Mouse (Mus musculus): ENCODE results near the gene Ptpre. TPM values are rescaled to one million over a fixed set of nuclear protein-coding genes. Genes with fewer than 3 reads are reported as not detected.

The Ptpre gene
- polyA plus RNA-seq, 1 experiment from 2014 or later, result 2.7 TPM

DNA sequence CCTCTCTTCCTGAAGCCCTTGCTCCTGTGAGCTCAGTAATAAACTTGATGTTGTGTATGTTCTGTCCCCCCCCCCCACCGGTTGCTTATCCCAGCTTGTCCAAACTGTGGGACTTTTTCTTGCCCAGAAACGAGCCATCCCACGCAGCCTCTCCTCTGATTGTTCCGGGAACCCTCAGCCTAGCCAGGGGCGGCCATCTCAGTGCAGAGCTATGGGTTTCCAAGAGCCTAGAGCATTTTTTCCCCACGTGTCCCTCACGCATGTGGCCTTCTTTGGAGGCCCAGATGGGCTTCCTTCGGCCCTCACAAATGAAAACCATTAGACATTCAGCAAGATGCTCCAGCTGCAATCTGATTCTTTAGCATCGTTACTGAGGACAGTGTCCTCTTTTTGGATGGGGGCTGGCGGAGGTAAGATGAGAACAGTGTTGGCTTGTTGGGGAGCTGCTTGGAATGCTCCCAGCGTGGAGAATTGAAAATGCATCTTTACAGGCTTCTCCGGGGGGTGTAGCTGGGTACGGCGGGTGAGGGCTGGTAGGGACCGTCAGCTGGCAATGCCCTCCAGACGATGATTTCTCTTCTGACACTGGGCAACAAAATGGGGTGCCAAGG is 41.5 kb downstream of the Ptpre start:
- no peak for ATAC-seq (ENCODE audit: insufficient number of reproducible peaks, low FRiP score)
- H3K27me3 ChIP-seq (replicated peaks), result 0 out of 2 replicates have a peak, but pooled peaks cover 10% of the 10 kb centered on the region
- WGBS, result 79% methylated on average over 16 of the region's 16 CpGs
- no peak overlapping the region for H3K9ac ChIP-seq
- H3K4me1 ChIP-seq (replicated peaks), result 0 out of 2 replicates have a peak, but pooled peaks cover 5% of the 10 kb centered on the region
- H3K27ac ChIP-seq (ENCODE audit: poor library complexity, severe bottlenecking), result no peak overlapping the region
- no peaks in the 10 kb centered on the region for H3K9me3 ChIP-seq (replicated peaks)
- no peak overlapping the region for H3K4me2 ChIP-seq
- H3K4me3 ChIP-seq, result no peak overlapping the region
- H3K36me3 ChIP-seq, result no peaks in the 10 kb centered on the region

DNA sequence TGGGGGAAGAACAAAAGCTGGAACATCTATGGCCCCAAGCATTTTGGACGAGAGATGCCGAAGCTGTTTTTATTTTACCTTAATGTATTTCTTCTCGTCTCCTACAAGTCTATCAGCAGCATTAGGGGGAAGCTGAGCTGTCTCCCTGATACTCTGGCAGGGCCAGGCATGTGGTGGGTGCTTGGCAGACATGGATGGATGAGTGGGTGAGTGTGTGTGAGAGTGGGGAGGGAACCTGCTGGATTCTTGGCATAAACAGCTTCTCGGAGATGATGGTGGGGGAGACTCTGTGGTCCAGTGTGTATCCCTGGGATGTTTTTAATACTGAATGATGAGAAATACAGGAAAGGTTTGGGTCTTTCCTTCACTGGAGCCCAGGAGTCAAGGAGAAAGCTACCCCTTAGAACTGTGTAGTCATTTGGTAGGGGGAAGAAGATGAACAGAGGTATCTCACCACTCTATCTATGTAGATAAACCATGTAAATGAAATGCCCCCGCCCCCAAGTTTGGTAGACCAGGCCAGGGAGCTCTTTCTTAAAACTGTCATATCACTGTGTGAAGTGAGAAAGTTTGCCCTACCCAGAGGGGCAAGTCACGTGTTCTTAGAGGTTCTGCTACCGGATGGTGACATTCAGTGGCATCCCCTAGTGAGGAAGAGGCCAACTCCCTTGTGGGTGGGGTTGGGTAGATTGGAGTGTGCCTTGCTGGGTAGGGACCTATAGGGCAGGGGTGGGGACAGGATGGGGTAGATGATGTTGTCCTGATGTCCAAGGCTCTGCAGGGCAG is 43.2 kb downstream of the Ptpre start:
- 70% methylated on average over 7 of the region's 7 CpGs for WGBS
- no peak overlapping the region for H3K9ac ChIP-seq
- no peak overlapping the region for H3K27ac ChIP-seq (ENCODE audit: poor library complexity, severe bottlenecking)
- no peak for ATAC-seq (ENCODE audit: insufficient number of reproducible peaks, low FRiP score)
- H3K36me3 ChIP-seq, result no peaks in the 10 kb centered on the region
- H3K4me3 ChIP-seq, result no peak overlapping the region
- H3K27me3 ChIP-seq (replicated peaks), result 0 out of 2 replicates have a peak, but pooled peaks cover 17% of the 10 kb centered on the region
- no peaks in the 10 kb centered on the region for H3K9me3 ChIP-seq (replicated peaks)
- H3K4me1 ChIP-seq (replicated peaks), result 0 out of 2 replicates have a peak, but pooled peaks cover 5% of the 10 kb centered on the region
- H3K4me2 ChIP-seq, result no peak overlapping the region

DNA sequence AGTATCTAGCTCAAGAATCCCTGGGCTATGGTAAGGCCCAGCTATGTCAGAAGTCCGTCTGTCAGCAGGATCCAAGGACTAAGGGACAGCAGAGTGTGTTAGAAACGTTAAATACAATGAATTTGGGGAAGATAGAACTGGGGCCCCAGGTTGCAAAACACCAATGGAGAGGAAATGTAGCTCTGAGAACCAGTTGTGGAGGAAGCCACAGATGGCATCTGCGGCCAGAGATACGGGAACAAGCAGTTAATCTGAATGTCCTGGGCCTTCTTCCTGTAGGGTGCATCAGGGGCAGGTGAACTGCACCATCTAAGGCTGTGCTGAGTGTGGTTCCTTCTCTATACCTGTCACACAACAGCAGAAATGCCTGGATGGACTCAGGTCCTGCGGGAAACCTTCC is 43.8 kb downstream of the Ptpre start:
- H3K4me1 ChIP-seq (replicated peaks), result 0 out of 2 replicates have a peak, but pooled peaks cover 5% of the 10 kb centered on the region
- 60% methylated on average over 5 of the region's 5 CpGs for WGBS
- no peaks in the 10 kb centered on the region for H3K9me3 ChIP-seq (replicated peaks)
- H3K27ac ChIP-seq (ENCODE audit: poor library complexity, severe bottlenecking), result no peak overlapping the region
- H3K9ac ChIP-seq, result no peak overlapping the region
- ATAC-seq (ENCODE audit: insufficient number of reproducible peaks, low FRiP score), result no peak
- no peak overlapping the region for H3K4me2 ChIP-seq
- H3K4me3 ChIP-seq, result no peak overlapping the region
- no peaks in the 10 kb centered on the region for H3K36me3 ChIP-seq
- H3K27me3 ChIP-seq (replicated peaks), result 0 out of 2 replicates have a peak, but pooled peaks cover 17% of the 10 kb centered on the region

DNA sequence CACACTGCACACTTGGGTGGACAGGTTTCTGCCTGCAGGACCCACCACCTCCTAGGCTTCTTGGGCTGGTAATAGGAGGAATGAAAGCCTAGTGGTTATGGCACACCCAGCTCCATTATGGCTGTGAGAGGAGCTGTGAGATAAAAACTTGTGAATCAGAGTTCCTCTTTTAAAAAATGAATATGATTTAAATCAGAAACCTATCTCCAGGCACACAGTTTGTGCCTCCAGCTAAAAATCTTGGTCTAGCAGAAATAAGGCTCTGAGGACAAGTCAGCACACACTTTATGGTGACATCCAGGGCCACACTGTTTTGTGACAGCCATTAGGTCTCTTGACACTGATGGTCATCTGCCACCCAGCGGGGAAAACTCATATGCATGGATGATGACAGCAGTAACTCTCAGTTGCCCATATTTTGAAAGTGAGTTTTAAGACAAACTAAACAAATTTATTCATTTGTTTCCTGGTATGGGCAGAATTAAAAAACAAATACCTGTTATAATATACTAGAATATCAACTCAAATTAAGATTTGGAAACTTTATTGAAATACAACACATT is 47.9 kb downstream of the Ptpre start:
- Histone ChIP-seq H3K4me1 (replicated peaks) (peaks cover 5% of the 10 kb centered on the region; the same call in 1 of the 2 replicates), H3K9me3 (replicated peaks) (no peaks in the 10 kb centered on the region), H3K4me2 (no peak overlapping the region), H3K27me3 (replicated peaks) (peaks cover 15% of the 10 kb centered on the region; the same call in 1 of the 2 replicates), H3K9ac (no peak overlapping the region), H3K27ac (ENCODE audit: poor library complexity, severe bottlenecking) (no peak overlapping the region), H3K36me3 (no peaks in the 10 kb centered on the region), H3K4me3 (no peak overlapping the region)
- ATAC-seq (ENCODE audit: insufficient number of reproducible peaks, low FRiP score), result no peak
- WGBS, result 71% methylated on average over 1 of the region's 1 CpGs

DNA sequence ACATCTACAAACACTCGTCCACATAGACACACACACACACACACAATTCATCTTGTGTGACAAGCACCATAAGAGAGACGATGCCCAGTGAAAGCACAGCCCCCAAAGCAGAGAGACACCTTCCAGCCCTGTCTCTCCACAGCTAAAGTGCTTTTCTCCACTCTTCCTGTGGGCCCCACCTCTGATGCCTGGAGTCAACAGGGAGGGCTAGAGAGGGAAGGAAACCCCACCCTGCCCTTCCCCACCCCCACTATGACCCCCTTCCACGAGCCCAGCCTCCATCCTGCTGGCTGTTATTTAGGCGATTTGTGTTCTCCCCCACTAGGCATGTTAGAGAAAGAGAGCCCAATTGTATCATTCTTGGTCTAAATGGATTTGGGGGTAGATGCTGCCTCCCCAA is 49.1 kb downstream of the Ptpre start:
- no peak overlapping the region for H3K27ac ChIP-seq (ENCODE audit: poor library complexity, severe bottlenecking)

DNA sequence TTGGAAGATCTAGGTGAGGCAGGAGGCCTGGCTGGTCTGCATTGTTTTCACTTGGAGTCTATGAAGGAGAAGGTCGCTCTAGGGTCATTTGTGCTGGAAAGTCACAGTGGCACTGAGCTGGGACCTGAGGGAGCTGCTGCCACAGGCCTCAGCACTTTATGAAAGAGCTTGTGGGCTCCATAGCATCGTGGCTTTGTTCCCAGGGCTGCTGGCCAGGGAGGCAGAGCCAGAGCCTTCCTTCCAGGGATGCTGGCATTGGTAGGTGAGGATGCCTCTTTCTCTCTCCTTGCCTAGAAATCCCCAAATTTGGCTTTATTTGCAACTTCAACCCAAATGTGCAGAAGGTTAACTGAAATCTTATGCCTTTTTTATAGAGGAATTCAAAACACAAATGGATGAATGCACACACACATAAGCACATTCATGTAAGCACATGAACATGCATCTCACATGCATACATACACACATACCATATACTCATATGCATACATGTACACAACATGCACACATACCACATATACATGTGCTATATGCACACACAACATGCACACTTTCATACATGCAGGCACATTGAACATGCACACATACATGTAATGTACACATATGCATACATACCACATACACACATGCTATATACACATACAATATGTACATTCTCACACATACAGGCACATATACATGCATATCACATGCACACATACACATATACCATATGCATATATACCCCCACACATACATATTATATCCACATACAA is 50.7 kb downstream of the Ptpre start:
- WGBS, result 60% methylated on average over 2 of the region's 2 CpGs

More for the DNA sequence above, 49.1 kb downstream of the Ptpre start:
- H3K9me3 ChIP-seq (replicated peaks), result no peaks in the 10 kb centered on the region
- H3K27me3 ChIP-seq (replicated peaks), result peaks cover 21% of the 10 kb centered on the region; the same call in 1 of the 2 replicates
- no peak for ATAC-seq (ENCODE audit: insufficient number of reproducible peaks, low FRiP score)
- no peak overlapping the region for H3K4me2 ChIP-seq
- H3K4me1 ChIP-seq (replicated peaks), result no peaks in the 10 kb centered on the region; the same call in 1 of the 2 replicates
- 35% methylated on average over 4 of the region's 4 CpGs for WGBS
- H3K4me3 ChIP-seq, result no peak overlapping the region
- no peak overlapping the region for H3K9ac ChIP-seq
- H3K36me3 ChIP-seq, result no peaks in the 10 kb centered on the region

DNA sequence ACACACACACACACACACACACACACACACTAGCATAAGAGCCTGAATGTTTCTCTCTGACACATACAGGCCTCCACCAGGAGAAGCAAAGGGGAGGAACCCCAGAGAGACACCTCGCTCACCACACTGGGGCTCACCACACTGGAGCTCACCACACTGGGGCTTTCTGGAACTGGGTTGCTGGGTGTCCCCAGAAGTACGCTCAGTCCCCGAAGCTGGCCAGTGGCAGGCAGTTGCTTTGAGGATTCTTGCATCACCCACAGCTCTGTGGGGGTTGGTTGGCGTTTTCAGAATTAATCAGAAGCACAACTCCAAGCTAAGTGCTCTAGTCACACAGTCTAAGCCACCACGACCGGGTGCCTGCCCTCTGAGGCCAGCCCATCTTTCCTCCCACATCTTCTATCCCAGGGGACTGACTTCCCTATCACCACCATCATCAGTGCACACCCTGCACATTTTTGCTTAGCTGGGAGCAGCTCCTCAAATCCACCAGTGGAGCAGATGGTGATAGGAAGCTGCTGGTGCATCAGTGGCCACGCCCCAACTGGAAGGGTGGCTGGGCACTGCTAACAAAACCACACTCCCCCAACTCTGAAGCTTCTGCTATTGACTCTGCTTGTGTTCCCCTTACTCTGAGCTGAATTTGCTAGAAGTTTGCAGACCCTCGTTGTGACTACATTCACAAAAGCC is 51.5 kb downstream of the Ptpre start:
- ATAC-seq (ENCODE audit: insufficient number of reproducible peaks, low FRiP score), result no peak
- no peaks in the 10 kb centered on the region for H3K9me3 ChIP-seq (replicated peaks)
- peaks cover 37% of the 10 kb centered on the region for H3K27me3 ChIP-seq (replicated peaks)
- no peaks in the 10 kb centered on the region for H3K36me3 ChIP-seq
- no peak overlapping the region for H3K4me2 ChIP-seq
- H3K27ac ChIP-seq (ENCODE audit: poor library complexity, severe bottlenecking), result no peak overlapping the region
- WGBS, result 67% methylated on average over 8 of the region's 8 CpGs
- no peak overlapping the region for H3K4me3 ChIP-seq
- H3K4me1 ChIP-seq (replicated peaks), result peaks cover 2% of the 10 kb centered on the region
- no peak overlapping the region for H3K9ac ChIP-seq

More for the DNA sequence above, 50.7 kb downstream of the Ptpre start:
- H3K4me2 ChIP-seq, result no peak overlapping the region
- H3K27me3 ChIP-seq (replicated peaks), result peaks cover 31% of the 10 kb centered on the region
- no peaks in the 10 kb centered on the region for H3K36me3 ChIP-seq
- no peaks in the 10 kb centered on the region; the same call in 1 of the 2 replicates for H3K4me1 ChIP-seq (replicated peaks)
- no peak overlapping the region for H3K4me3 ChIP-seq
- H3K9me3 ChIP-seq (replicated peaks), result no peaks in the 10 kb centered on the region
- ATAC-seq (ENCODE audit: insufficient number of reproducible peaks, low FRiP score), result no peak
- H3K9ac ChIP-seq, result no peak overlapping the region
- H3K27ac ChIP-seq (ENCODE audit: poor library complexity, severe bottlenecking), result no peak overlapping the region

DNA sequence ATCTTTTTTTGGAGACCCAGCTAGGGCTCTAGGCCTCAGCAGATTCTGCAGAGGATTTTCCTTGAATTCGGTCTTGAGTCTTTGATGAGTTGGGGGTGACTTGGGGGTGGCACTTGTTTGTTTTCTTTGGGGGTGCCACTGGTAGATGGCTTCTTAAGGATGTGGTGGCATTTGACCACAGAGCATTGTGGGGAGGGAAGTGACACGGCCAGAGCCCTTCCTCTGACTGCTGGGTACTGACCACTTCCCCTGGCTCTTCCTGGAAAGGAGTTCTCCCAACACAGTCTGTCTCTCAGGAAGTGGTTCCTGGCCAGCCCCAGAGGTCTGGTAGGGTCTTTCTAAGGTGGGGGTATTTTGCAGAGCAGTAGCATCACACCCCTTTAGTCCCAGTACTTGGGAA is 54.2 kb downstream of the Ptpre start:
- Histone ChIP-seq H3K9me3 (replicated peaks) (no peaks in the 10 kb centered on the region), H3K27ac (ENCODE audit: poor library complexity, severe bottlenecking) (no peak overlapping the region), H3K36me3 (no peaks in the 10 kb centered on the region), H3K9ac (no peak overlapping the region), H3K4me2 (no peak overlapping the region), H3K27me3 (replicated peaks) (peaks cover 32% of the 10 kb centered on the region), H3K4me1 (replicated peaks) (peaks cover 25% of the 10 kb centered on the region), H3K4me3 (no peak overlapping the region)
- no peak for ATAC-seq (ENCODE audit: insufficient number of reproducible peaks, low FRiP score)
- WGBS, result 72% methylated on average over 2 of the region's 2 CpGs

DNA sequence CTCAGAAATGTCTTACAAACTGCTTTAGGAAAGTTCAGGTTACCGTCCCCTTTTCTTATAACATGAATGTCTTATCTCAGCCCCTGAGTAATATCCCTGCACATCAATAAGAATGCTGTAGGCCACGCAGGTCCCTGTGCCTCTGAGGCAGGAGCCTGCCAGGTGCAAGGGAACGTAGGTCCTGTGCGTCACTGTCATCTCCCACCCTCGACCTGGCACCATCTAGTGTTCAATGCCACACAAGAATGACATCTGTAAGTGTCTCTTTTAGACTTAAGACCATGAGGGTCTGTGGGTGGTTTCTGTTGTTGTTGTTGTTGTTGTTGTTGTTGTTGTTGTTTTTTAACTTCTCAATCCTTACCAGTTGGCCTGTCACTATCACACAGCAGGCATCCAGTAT is 56.0 kb downstream of the Ptpre start:
- peaks cover 43% of the 10 kb centered on the region for H3K4me1 ChIP-seq (replicated peaks)

DNA sequence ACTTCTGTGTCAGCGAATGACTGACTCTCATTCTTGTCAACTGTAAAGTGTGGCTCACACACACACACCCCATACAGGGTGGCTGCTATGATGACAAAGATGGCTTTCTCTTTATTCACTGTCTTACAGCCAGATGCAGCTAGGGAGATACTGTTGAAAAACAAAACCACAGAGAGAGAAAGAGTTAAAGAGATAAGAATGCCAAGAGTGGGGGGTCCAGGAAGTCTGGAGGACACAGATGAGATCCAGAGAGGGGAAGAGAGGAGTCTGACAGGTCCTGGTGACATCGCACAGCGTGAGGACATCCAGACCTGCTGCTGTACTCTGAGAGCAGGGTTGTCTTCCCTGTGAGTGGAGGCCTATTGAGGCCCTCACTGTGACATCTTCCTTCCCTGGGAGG is 56.5 kb downstream of the Ptpre start:
- H3K4me3 ChIP-seq, result no peak overlapping the region
- H3K9ac ChIP-seq, result no peak overlapping the region
- peaks cover 47% of the 10 kb centered on the region for H3K4me1 ChIP-seq (replicated peaks)
- H3K9me3 ChIP-seq (replicated peaks), result no peaks in the 10 kb centered on the region
- WGBS, result 24% methylated on average over 3 of the region's 3 CpGs
- H3K27ac ChIP-seq (ENCODE audit: poor library complexity, severe bottlenecking), result no peak overlapping the region
- no peaks in the 10 kb centered on the region for H3K36me3 ChIP-seq
- H3K4me2 ChIP-seq, result no peak overlapping the region
- peak; percentile 63; the same call in 1 of the 2 replicates for ATAC-seq (ENCODE audit: insufficient number of reproducible peaks, low FRiP score)
- peaks cover 32% of the 10 kb centered on the region for H3K27me3 ChIP-seq (replicated peaks)

More for the DNA sequence above, 56.0 kb downstream of the Ptpre start:
- Histone ChIP-seq H3K36me3 (no peaks in the 10 kb centered on the region), H3K9me3 (replicated peaks) (no peaks in the 10 kb centered on the region), H3K4me3 (no peak overlapping the region), H3K9ac (no peak overlapping the region), H3K27ac (ENCODE audit: poor library complexity, severe bottlenecking) (no peak overlapping the region), H3K4me2 (no peak overlapping the region), H3K27me3 (replicated peaks) (peaks cover 32% of the 10 kb centered on the region)
- ATAC-seq (ENCODE audit: insufficient number of reproducible peaks, low FRiP score), result no peak
- WGBS, result 63% methylated on average over 5 of the region's 5 CpGs

Measured in heart, embryonic 12.5 days (tissue).